Mouse (Mus musculus) kidney, adult 18-20 months (tissue): ENCODE results near the gene Sgms1.
"Not testable (repeated sequence)": the region's sequence is repeated elsewhere in the genome, so short reads cannot be mapped to it uniquely, and the experiment has no call there.

Source experiments
- DNase-seq: peaks from one replicate; pipeline ENCODE4 v3.0.0; 2021

Sgms1 gene

DNA sequence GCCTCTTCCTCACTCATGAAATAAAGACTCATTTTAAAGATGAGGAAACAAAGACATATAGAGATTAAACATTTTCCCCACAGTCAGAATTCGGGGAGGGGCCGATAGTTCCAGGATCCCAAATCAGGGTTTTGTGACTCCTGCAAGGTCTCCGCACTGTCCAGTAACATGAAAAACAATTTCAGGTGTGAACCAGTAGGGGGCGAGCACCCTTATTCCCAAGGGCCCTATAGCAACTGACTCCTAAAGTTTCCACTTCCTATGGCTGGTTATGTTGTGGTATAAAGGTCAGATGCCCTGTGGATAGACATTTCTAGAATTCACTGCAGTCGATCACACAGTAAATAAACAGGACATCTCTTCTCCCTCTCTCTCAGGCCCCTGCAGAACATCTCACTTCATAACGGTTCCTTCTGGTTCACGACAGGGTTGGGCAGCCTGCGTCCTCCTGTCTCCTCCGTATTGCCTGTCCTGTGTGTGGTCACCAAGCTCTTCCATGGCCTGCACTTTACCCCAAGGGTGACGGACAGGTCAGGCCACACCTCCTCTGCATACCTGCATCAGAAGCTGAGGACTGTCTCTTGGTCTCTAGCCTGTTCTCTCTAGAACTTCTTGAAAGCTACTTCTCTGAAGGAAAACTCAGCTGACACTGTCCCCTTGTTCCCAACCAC lies 262.2 kb downstream of the Sgms1 start:
- peak; percentile 25 for DNase-seq

- no peak for DNase-seq
Measured at GRCm38 (mm10) chr19:32124155-32124554, 265.4 kb downstream of the Sgms1 start.

- no peak for DNase-seq
Measured at GRCm38 (mm10) chr19:32123196-32123595, 266.3 kb downstream of the Sgms1 start.

DNA sequence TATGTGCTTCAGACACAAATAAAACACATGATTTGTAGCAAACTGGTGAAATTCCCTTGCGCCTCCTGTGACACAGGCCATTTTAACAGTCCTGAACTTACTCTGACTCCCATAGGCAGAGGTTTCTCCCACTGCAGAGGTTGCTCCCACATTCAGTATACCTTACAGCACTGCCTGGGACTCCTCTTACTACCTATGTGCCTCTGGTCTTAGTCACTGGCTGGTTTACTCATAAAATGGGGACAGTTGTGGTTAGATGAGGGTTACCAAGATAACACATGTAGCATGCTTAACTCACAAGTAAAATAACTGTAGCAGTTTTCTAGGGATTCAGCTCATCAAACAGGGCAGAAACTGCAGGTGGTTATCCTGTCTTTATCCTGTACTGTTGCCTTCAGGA lies 268.7 kb downstream of the Sgms1 start:
- no peak for DNase-seq

GRCm38 (mm10) chr19:32119666-32120065 lies 269.8 kb downstream of the Sgms1 start:
- peak; percentile 42 for DNase-seq

DNA sequence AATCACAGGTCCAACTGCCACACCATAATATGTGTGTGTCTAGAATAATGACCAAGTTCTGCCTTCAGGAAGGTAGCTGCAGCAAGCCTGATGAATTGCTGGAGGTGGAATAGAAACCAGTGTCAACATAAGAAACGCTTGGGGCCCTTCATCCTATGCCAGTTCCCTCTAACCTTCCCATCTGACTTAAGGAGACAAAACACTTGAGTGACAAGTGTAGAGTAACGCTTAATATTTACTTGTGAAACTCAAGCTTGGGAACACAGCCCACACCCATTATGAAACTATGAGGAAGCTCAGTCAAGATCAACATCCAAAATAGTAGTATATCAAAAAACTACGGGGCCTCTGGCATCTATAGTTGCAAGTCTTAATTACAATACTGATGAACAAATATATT lies 271.0 kb downstream of the Sgms1 start:
- DNase-seq: no peak

- DNase-seq: no peak
Measured at GRCm38 (mm10) chr19:32117484-32118018, 272.0 kb downstream of the Sgms1 start.

DNA sequence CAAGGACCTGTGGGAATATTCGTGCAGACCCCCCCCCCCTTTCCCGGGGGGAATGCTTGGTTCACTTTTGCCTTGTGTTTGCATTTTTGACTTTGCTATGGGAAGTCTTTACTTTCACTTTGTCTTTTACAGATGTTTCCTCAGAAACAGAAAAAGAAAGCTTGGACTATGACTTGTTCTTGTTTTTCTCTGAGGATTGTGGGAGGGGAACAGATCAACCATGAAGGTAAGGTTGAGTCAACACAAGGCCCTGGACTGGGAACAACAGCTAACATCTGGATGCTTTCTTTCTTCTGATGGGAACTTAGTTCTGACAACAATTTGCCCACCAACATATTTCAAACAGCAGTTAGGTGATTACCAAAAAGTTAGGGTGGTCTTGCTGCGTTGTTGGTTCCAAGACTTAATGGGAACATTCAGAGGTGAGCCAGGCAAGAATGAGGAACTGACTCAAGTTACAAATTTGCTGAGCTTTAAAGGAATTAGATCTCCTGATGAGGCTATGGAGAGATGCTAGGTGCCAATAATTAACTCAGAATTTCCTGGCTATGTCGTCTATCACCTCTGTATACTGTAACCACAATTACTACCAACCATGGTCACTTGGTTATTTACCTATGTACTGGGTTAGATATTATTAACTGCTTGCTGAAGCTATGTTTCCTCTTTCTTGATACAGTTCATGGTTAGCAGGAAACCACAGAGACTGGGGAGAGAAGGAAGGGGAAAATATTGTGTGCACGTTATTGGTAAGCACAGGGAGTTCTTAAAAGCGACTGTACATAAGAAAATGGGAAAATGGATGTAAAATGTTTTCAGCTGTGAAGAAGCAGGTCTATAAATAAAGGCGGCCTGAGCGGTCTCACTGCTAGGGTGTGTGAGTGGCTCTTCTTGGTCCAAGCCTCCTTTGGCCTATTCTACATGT lies 277.4 kb downstream of the Sgms1 start:
- DNase-seq: no peak

- peak; percentile 89 for DNase-seq
Measured at GRCm38 (mm10) chr19:32107771-32108306, 281.7 kb downstream of the Sgms1 start, which contains the start of gene Asah2. Gene Asah2, minus strand, starts transcription at chr19:32108211.

DNA sequence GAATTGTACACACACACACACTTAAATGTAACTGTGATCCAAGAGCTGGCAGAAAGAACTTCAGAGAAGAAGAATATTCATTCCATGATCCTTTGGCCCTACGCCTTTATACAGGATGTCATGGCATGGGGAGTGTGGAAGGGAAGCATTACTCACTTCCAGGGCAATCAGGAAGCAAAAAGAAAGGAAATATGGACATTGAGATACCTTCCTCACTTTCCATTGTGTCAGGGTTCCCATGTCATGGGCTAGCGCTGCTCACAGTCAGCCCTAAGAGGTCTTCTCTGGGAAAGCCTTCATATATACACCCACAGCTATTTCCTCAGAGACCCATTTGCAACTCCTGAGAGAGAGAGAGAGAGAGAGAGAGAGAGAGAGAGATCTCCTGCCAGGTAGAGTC lies 282.8 kb downstream of the Sgms1 start:
- DNase-seq: no peak

GRCm38 (mm10) chr19:32104217-32104616 lies 285.3 kb downstream of the Sgms1 start:
- DNase-seq: no peak

DNA sequence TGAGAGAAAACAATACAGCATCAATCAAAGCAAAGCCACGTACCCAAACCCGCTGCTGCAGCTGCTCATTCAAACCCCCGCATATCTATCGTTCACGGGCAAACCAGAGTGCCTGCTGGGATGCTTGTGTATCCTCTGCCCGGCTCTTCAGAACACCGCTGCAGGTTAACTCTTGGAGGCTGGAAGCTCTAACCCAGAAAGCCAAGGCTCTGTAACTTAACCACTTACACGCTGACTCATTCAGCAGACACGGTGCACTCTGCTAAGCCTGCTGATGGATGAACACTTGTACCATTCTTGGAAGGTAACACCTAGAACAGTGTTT lies 286.6 kb downstream of the Sgms1 start:
- DNase-seq: no peak

- no peak for DNase-seq
Measured at GRCm38 (mm10) chr19:32102294-32102975, 287.1 kb downstream of the Sgms1 start.

DNA sequence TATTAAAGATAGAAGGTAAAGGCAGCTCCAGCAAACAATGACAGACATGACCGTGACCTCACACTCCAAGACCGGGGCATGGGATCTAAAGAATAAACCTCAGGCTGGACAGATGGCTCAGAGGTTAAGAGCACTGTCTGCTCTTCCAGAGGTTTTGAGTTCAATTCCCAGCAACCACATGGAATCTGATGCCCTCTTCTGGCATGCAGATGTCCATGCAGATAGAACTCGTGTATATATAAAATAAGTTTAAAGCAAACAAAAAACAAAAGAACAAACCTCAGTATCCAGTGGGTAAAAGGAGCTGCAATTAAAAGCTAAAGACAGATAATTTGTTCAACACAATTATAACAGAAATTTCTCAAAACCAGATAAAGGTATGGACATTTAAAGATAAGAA lies 290.9 kb downstream of the Sgms1 start:
- no peak for DNase-seq

- DNase-seq: no peak
Measured at GRCm38 (mm10) chr19:32092358-32092757, 297.2 kb downstream of the Sgms1 start.

- no peak for DNase-seq
Measured at GRCm38 (mm10) chr19:32090804-32091203, 298.7 kb downstream of the Sgms1 start.

GRCm38 (mm10) chr19:32088570-32088969 lies 300.9 kb downstream of the Sgms1 start:
- no peak for DNase-seq

GRCm38 (mm10) chr19:32087736-32088470 lies 301.6 kb downstream of the Sgms1 start:
- no peak for DNase-seq

DNA sequence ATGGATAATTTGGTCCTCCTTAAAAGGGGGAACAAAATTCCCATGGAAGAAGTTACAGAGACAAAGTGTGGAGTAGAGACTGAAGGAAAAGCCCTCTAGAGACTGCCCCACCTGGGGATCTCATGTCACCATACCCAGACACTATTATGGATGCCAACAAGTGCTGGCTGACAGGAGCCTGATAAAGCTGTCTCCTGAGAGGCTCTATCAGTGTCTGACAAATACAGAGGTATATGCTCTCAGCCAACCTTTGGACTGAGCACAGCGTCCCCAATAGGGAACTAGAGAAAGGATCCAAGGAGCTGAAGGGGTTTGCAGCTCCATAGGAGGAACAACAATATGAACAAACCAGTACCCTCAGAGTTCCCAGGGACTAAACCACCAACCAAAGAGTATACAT lies 304.7 kb downstream of the Sgms1 start:
- not testable (repeated sequence) for DNase-seq
